Mouse (Mus musculus) MEL (cell line): ENCODE measurements around the gene Mettl17.
"Not testable (repeated sequence)": the region's sequence is repeated elsewhere in the genome, so short reads cannot be mapped to it uniquely, and the experiment has no call there.

Source experiments
- CHD1 ChIP-seq: IDR thresholded peaks from 2 replicates; pipeline ENCODE4 v1.6.1; 2012; ENCODE audit warnings: low read depth, mild to moderate bottlenecking, inconsistent platforms, low read length, improper control_type of control experiment
- CTCF ChIP-seq, 3 experiments: IDR thresholded peaks in 2 of 3; conservative IDR thresholded peaks in 1 of 3; 2 replicates each; pipeline ENCODE4 v1.5.1; 2011 to 2012; ENCODE audit warnings: low read length in 3 of 3, low read depth in 2 of 3, mild to moderate bottlenecking in 2 of 3, improper control_type of control experiment in 1 of 3, inconsistent platforms in 1 of 3, mixed read lengths in 1 of 3, moderate library complexity in 1 of 3; ENCODE audit not compliant: control insufficient read depth in 1 of 3, insufficient read depth in 1 of 3, poor library complexity in 1 of 3, severe bottlenecking in 1 of 3
- ELF1 ChIP-seq: IDR thresholded peaks from 2 replicates; pipeline ENCODE4 v1.6.1; 2014; ENCODE audit warnings: low read depth, mild to moderate bottlenecking, inconsistent platforms, low read length, improper control_type of control experiment, moderate library complexity
- HCFC1 ChIP-seq: IDR thresholded peaks from 2 replicates; pipeline ENCODE4 v1.6.1; 2012; ENCODE audit warnings: low read depth, mild to moderate bottlenecking, inconsistent platforms, low read length, improper control_type of control experiment, moderate library complexity
- MAFK ChIP-seq: IDR thresholded peaks from 2 replicates; pipeline ENCODE4 v1.6.1; 2011; ENCODE audit warnings: low read depth, mild to moderate bottlenecking, low read length, improper control_type of control experiment, borderline replicate concordance
- MAX ChIP-seq: IDR thresholded peaks from 2 replicates; pipeline ENCODE4 v1.6.1; 2011; ENCODE audit warnings: low read length, improper control_type of control experiment
- MYC ChIP-seq: IDR thresholded peaks from 2 replicates; pipeline ENCODE4 v1.6.1; 2011; ENCODE audit warnings: low read depth, mild to moderate bottlenecking, low read length, improper control_type of control experiment, moderate library complexity
- POLR2A ChIP-seq, 2 experiments: IDR thresholded peaks; 2 replicates each; pipeline ENCODE4 v1.6.1; 2011 to 2012; ENCODE audit warnings: low read length in 2 of 2, mild to moderate bottlenecking in 2 of 2, control low read depth in 1 of 2, improper control_type of control experiment in 1 of 2, low read depth in 1 of 2, moderate library complexity in 1 of 2; ENCODE audit not compliant: control insufficient read depth in 1 of 2, insufficient read depth in 1 of 2, poor library complexity in 1 of 2
- POLR2AphosphoS2 ChIP-seq: IDR thresholded peaks from 2 replicates; pipeline ENCODE4 v1.6.1; 2011; ENCODE audit warnings: low read length, improper control_type of control experiment
- TCF12 ChIP-seq: IDR thresholded peaks from 2 replicates; pipeline ENCODE4 v1.6.1; 2014; ENCODE audit warnings: low read depth, mild to moderate bottlenecking, inconsistent platforms, low read length, improper control_type of control experiment, moderate library complexity

DNA sequence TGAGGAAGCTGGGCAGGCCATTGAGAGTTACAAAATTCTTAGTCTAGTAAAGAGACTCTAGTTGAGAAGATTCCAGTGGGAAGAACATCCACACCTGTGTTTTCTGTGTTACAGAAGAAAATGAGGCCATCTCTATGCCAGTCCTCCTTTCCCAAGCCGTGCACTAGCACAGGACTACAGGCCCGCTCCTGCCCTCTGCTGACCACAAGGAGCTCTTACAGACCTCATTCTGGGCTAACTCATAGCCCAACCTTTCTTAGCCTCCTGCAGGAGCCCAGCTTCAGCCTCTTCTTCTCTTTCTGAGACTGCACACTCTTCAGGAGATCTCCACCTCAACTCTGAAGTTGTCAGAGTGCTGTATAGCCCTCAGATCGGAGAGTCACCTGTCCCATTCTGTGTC lies 33.6 kb upstream of the Mettl17 start:
- TF ChIP-seq CTCF (IDR thresholded peaks at IDR 0.05 in 2 of 3, conservative IDR thresholded peaks at IDR 0.05 in 1 of 3; ENCODE audit: control insufficient read depth in 1 of 3, insufficient read depth in 1 of 3, low read depth in 2 of 3, low read length in 3 of 3, poor library complexity in 1 of 3, severe bottlenecking in 1 of 3); POLR2A (IDR thresholded peaks at IDR 0.05; ENCODE audit: control insufficient read depth in 1 of 2, insufficient read depth in 1 of 2, low read depth in 1 of 2, low read length in 2 of 2, poor library complexity in 1 of 2); HCFC1; TCF12; CHD1; MAFK; POLR2AphosphoS2; MAX; ELF1; MYC: not testable (repeated sequence)
